ENCODE assay signal across 16 mouse cellular contexts in genomic region chr19:36794008-36794407, GRCm38 (mm10). TPM values are rescaled to one million over a fixed set of nuclear protein-coding genes. Genes with fewer than 3 reads are reported as not detected.
"Had no signal": no experiment of that assay in that cellular context is flagged by ENCODE, and none has a peak within 500 bp of the region (broad histone marks: within the 10 kb centered on the region; RNA-seq: fewer than 3 reads in every experiment).

No protein-coding gene starts in this region.

- H3K4me2 ChIP-seq: neural tube, embryonic 15.5 days; stomach, embryonic 15.5 days had no signal

- H3K9me3 ChIP-seq: neural tube, embryonic 15.5 days; stomach, embryonic 15.5 days had no signal

- H3K27me3 ChIP-seq: neural tube, embryonic 15.5 days; stomach, embryonic 15.5 days had no signal

- H3K36me3 ChIP-seq: neural tube, embryonic 15.5 days; stomach, embryonic 15.5 days had no signal

- H3K27ac ChIP-seq: neural tube, embryonic 15.5 days; stomach, embryonic 15.5 days; stomach, postnatal 0 days had no signal

- H3K9ac ChIP-seq: neural tube, embryonic 15.5 days; stomach, embryonic 15.5 days had no signal

- H3K4me3 ChIP-seq: neural tube, embryonic 15.5 days; stomach, embryonic 15.5 days had no signal

- DNase-seq: retina, postnatal 1 day; right cerebral cortex, adult 18-20 months; right cerebral cortex, postnatal 14 days; right cerebral cortex, postnatal 25 days; right cerebral cortex, postnatal 4 days; spleen, adult 18-20 months; thymus, adult 18-20 months; thymus, adult 2 months; thymus, postnatal 14 days; thymus, postnatal 25 days; thymus, postnatal 36 days; thymus, postnatal 4 days had no signal

RNA-seq across cellular contexts. Expression of gene Ppp1r3c, which starts 57.6 kb away (rescaled TPM):
- total RNA-seq: neutrophil, adult 5-6 weeks had no signal
